Mouse (Mus musculus): ENCODE measurements around the gene Sbsn. TPM values are rescaled to one million over a fixed set of nuclear protein-coding genes. Genes with fewer than 3 reads are reported as not detected.
"Not testable (repeated sequence)": the region's sequence is repeated elsewhere in the genome, so short reads cannot be mapped to it uniquely, and the experiment has no call there.

Gene Sbsn
- total and polyA plus RNA-seq, 2 experiments from 2014 or later, result 2.8 to 3.5 TPM

GRCm38 (mm10) chr7:30736211-30736610 is 15.1 kb upstream of the Sbsn start:
- no peaks in the 10 kb centered on the region for H3K27me3 ChIP-seq (ENCODE audit: insufficient read depth, low read length)
- no peak overlapping the region for H3K4me3 ChIP-seq (ENCODE audit: low read depth, low read length)
- H3K36me3 ChIP-seq (ENCODE audit: insufficient read depth), result peaks cover 50% of the 10 kb centered on the region
- TF ChIP-seq CTCF (IDR thresholded peaks at IDR 0.05; ENCODE audit: low read depth), result no peak
- 0 out of 2 replicates have a peak, but pooled peaks cover 2% of the 10 kb centered on the region for H3K4me1 ChIP-seq (ENCODE audit: insufficient read depth)
- H3K9ac ChIP-seq, result no peak overlapping the region
- ATAC-seq, result no peak
- H3K9me3 ChIP-seq (ENCODE audit: low read length), result no peaks in the 10 kb centered on the region
- WGBS, result 90% methylated on average over 3 of the region's 3 CpGs
- no peak overlapping the region for H3K27ac ChIP-seq (ENCODE audit: low read depth, low read length)
- no peak for DNase-seq
- H3K4me2 ChIP-seq (ENCODE audit: low read depth), result no peak overlapping the region

GRCm38 (mm10) chr7:30742570-30742969 is 8.7 kb upstream of the Sbsn start:
- not testable (repeated sequence) for H3K9ac ChIP-seq, DNase-seq

GRCm38 (mm10) chr7:30743617-30744016 is 7.7 kb upstream of the Sbsn start, which contains the start of gene Gapdhs:
Gene Gapdhs, minus strand, starts transcription at chr7:30743681.
- H3K4me2 ChIP-seq (ENCODE audit: low read depth); H3K36me3 ChIP-seq (ENCODE audit: insufficient read depth); H3K27ac ChIP-seq (ENCODE audit: low read depth, low read length); DNase-seq; ATAC-seq; H3K9ac ChIP-seq; H3K4me3 ChIP-seq (ENCODE audit: low read depth, low read length); H3K27me3 ChIP-seq (ENCODE audit: insufficient read depth, low read length); H3K9me3 ChIP-seq (ENCODE audit: low read length); H3K4me1 ChIP-seq (ENCODE audit: insufficient read depth): not testable (repeated sequence)
- no CpG with 5 or more reads among the region's 4 CpGs for WGBS

More at GRCm38 (mm10) chr7:30742570-30742969, 8.7 kb upstream of the Sbsn start:
- not testable (repeated sequence) for H3K4me1 ChIP-seq (ENCODE audit: insufficient read depth); H3K4me3 ChIP-seq (ENCODE audit: low read depth, low read length); ATAC-seq; H3K4me2 ChIP-seq (ENCODE audit: low read depth); H3K27me3 ChIP-seq (ENCODE audit: insufficient read depth, low read length); H3K9me3 ChIP-seq (ENCODE audit: low read length); H3K27ac ChIP-seq (ENCODE audit: low read depth, low read length)
- WGBS, result 94% methylated on average over 2 of the region's 2 CpGs
- peaks cover 13% of the 10 kb centered on the region; the same call in 1 of the 2 replicates for H3K36me3 ChIP-seq (ENCODE audit: insufficient read depth)

- Histone ChIP-seq H3K9me3 (ENCODE audit: low read length) (no peaks in the 10 kb centered on the region), H3K9ac (no peak overlapping the region), H3K36me3 (ENCODE audit: insufficient read depth) (peaks cover 8% of the 10 kb centered on the region; the same call in 1 of the 2 replicates), H3K27me3 (ENCODE audit: insufficient read depth, low read length) (no peaks in the 10 kb centered on the region), H3K4me2 (ENCODE audit: low read depth) (no peak overlapping the region), H3K4me3 (ENCODE audit: low read depth, low read length) (no peak overlapping the region), H3K4me1 (ENCODE audit: insufficient read depth) (no peaks in the 10 kb centered on the region), H3K27ac (ENCODE audit: low read depth, low read length) (no peak overlapping the region)
- no peak for ATAC-seq
- whole genome bisulfite sequencing, result 48% methylated on average over 4 of the region's 4 CpGs
- peak; percentile 6 for DNase-seq
- TF ChIP-seq CTCF (IDR thresholded peaks at IDR 0.05; ENCODE audit: low read depth), result no peak
Measured at GRCm38 (mm10) chr7:30744022-30744598, 7.2 kb upstream of the Sbsn start.

GRCm38 (mm10) chr7:30747525-30748204 is 3.6 kb upstream of the Sbsn start:
- H3K36me3 ChIP-seq (ENCODE audit: insufficient read depth), result no peaks in the 10 kb centered on the region; the same call in 1 of the 2 replicates
- 88% methylated on average over 7 of the region's 7 CpGs for WGBS

GRCm38 (mm10) chr7:30749824-30750606 is 1.3 kb upstream of the Sbsn start:
- no peak overlapping the region for H3K27ac ChIP-seq (ENCODE audit: low read depth, low read length)
- no peak overlapping the region for H3K9ac ChIP-seq
- H3K4me1 ChIP-seq (ENCODE audit: insufficient read depth), result no peaks in the 10 kb centered on the region
- WGBS, result 90% methylated on average over 13 of the region's 13 CpGs
- ATAC-seq (no peak), DNase-seq (no peak)
- no peak for TF ChIP-seq CTCF (IDR thresholded peaks at IDR 0.05; ENCODE audit: low read depth)
- no peak overlapping the region for H3K4me3 ChIP-seq (ENCODE audit: low read depth, low read length)
- no peaks in the 10 kb centered on the region for H3K9me3 ChIP-seq (ENCODE audit: low read length)
- no peak overlapping the region for H3K4me2 ChIP-seq (ENCODE audit: low read depth)
- peaks cover 3% of the 10 kb centered on the region; the same call in 1 of the 2 replicates for H3K36me3 ChIP-seq (ENCODE audit: insufficient read depth)
- H3K27me3 ChIP-seq (ENCODE audit: insufficient read depth, low read length), result no peaks in the 10 kb centered on the region

More at GRCm38 (mm10) chr7:30747525-30748204, 3.6 kb upstream of the Sbsn start:
- H3K9ac ChIP-seq, result no peak overlapping the region
- no peak overlapping the region for H3K4me3 ChIP-seq (ENCODE audit: low read depth, low read length)
- no peak overlapping the region for H3K4me2 ChIP-seq (ENCODE audit: low read depth)
- TF ChIP-seq CTCF (IDR thresholded peaks at IDR 0.05; ENCODE audit: low read depth), result no peak
- ATAC-seq, result no peak
- H3K27ac ChIP-seq (ENCODE audit: low read depth, low read length), result no peak overlapping the region
- no peaks in the 10 kb centered on the region for H3K4me1 ChIP-seq (ENCODE audit: insufficient read depth)
- no peaks in the 10 kb centered on the region for H3K27me3 ChIP-seq (ENCODE audit: insufficient read depth, low read length)
- H3K9me3 ChIP-seq (ENCODE audit: low read length), result no peaks in the 10 kb centered on the region
- no peak for DNase-seq

- Histone ChIP-seq H3K4me2 (ENCODE audit: low read depth) (no peak overlapping the region), H3K27me3 (ENCODE audit: insufficient read depth, low read length) (no peaks in the 10 kb centered on the region), H3K27ac (ENCODE audit: low read depth, low read length) (no peak overlapping the region), H3K36me3 (ENCODE audit: insufficient read depth) (peaks cover 17% of the 10 kb centered on the region), H3K9me3 (ENCODE audit: low read length) (no peaks in the 10 kb centered on the region), H3K9ac (no peak overlapping the region), H3K4me3 (ENCODE audit: low read depth, low read length) (no peak overlapping the region), H3K4me1 (ENCODE audit: insufficient read depth) (no peaks in the 10 kb centered on the region)
- ATAC-seq (no peak), DNase-seq (no peak)
- TF ChIP-seq CTCF (IDR thresholded peaks at IDR 0.05; ENCODE audit: low read depth), result no peak
- WGBS, result 59% methylated on average over 3 of the region's 3 CpGs
Measured at GRCm38 (mm10) chr7:30757001-30757400, 5.7 kb downstream of the Sbsn start.
